Mouse (Mus musculus): ENCODE results near the gene Adat1.

GRCm38 (mm10) chr8:111937184-111937583 is 54.9 kb downstream of the Adat1 start:
- TF ChIP-seq EP300 (optimal IDR thresholded peaks at IDR 0.05) (no peak), CTCF (IDR thresholded peaks at IDR 0.05; ENCODE audit: low read depth) (no peak)
